Mouse (Mus musculus): ENCODE measurements at regions not wholly inside any gene's neighbourhood (a gene's known extent, or its start where the extent isn't known, plus 50 kb on each side); places are given as distances from the start of the nearest gene placed in this dataset.

- no peak for DNase-seq
- WGBS, result 97% methylated on average over 4 of the region's 4 CpGs
- no peak overlapping the region for H3K27ac ChIP-seq (ENCODE audit: insufficient read depth, low read length)
- H3K4me3 ChIP-seq (replicated peaks; ENCODE audit: insufficient read depth, low read depth, low read length), result no peak overlapping the region
- no peaks in the 10 kb centered on the region for H3K4me1 ChIP-seq (ENCODE audit: control insufficient read depth, insufficient read depth, low read length)
- TF ChIP-seq CTCF (IDR thresholded peaks at IDR 0.05; ENCODE audit: borderline replicate concordance, insufficient read depth, low read depth, low read length), result no peak
- TF ChIP-seq POLR2A (IDR thresholded peaks at IDR 0.05; ENCODE audit: borderline replicate concordance, insufficient read depth, low read length), result no peak
- H3K27me3 ChIP-seq (ENCODE audit: control insufficient read depth, insufficient read depth, low read length), result no peaks in the 10 kb centered on the region
Measured at GRCm38 (mm10) chr3:147252226-147252788, 400.1 kb downstream of the Ttll7 start.

- WGBS, result 77% methylated on average over 6 of the region's 6 CpGs
- H3K27me3 ChIP-seq (ENCODE audit: control insufficient read depth, insufficient read depth, low read length), result no peaks in the 10 kb centered on the region
- no peak overlapping the region for H3K27ac ChIP-seq (ENCODE audit: insufficient read depth, low read length)
- no peak for DNase-seq
- TF ChIP-seq POLR2A (IDR thresholded peaks at IDR 0.05; ENCODE audit: borderline replicate concordance, insufficient read depth, low read length), result no peak
- TF ChIP-seq CTCF (IDR thresholded peaks at IDR 0.05; ENCODE audit: borderline replicate concordance, insufficient read depth, low read depth, low read length), result no peak
- no peak overlapping the region for H3K4me3 ChIP-seq (replicated peaks; ENCODE audit: insufficient read depth, low read depth, low read length)
- no peaks in the 10 kb centered on the region for H3K4me1 ChIP-seq (ENCODE audit: control insufficient read depth, insufficient read depth, low read length)
Measured at GRCm38 (mm10) chr3:147252812-147253211, 400.6 kb downstream of the Ttll7 start.

- H3K27me3 ChIP-seq (ENCODE audit: control insufficient read depth, insufficient read depth, low read length), result no peaks in the 10 kb centered on the region
- no peak overlapping the region for H3K4me3 ChIP-seq (replicated peaks; ENCODE audit: insufficient read depth, low read depth, low read length)
- no peak for DNase-seq
- TF ChIP-seq POLR2A (IDR thresholded peaks at IDR 0.05; ENCODE audit: borderline replicate concordance, insufficient read depth, low read length) (no peak), CTCF (IDR thresholded peaks at IDR 0.05; ENCODE audit: borderline replicate concordance, insufficient read depth, low read depth, low read length) (no peak)
- no peak overlapping the region for H3K27ac ChIP-seq (ENCODE audit: insufficient read depth, low read length)
- 41% methylated on average over 5 of the region's 5 CpGs for WGBS
- H3K4me1 ChIP-seq (ENCODE audit: control insufficient read depth, insufficient read depth, low read length), result no peaks in the 10 kb centered on the region
Measured at GRCm38 (mm10) chr3:147254454-147254853, 402.3 kb downstream of the Ttll7 start.

- H3K27ac ChIP-seq (ENCODE audit: insufficient read depth, low read length), result no peak overlapping the region
- no peaks in the 10 kb centered on the region for H3K4me1 ChIP-seq (ENCODE audit: control insufficient read depth, insufficient read depth, low read length)
- TF ChIP-seq CTCF (IDR thresholded peaks at IDR 0.05; ENCODE audit: borderline replicate concordance, insufficient read depth, low read depth, low read length) (no peak), POLR2A (IDR thresholded peaks at IDR 0.05; ENCODE audit: borderline replicate concordance, insufficient read depth, low read length) (no peak)
- no peak overlapping the region for H3K4me3 ChIP-seq (replicated peaks; ENCODE audit: insufficient read depth, low read depth, low read length)
- H3K27me3 ChIP-seq (ENCODE audit: control insufficient read depth, insufficient read depth, low read length), result no peaks in the 10 kb centered on the region
- 89% methylated on average over 10 of the region's 10 CpGs for WGBS
- DNase-seq, result no peak
Measured at GRCm38 (mm10) chr3:147260958-147261595, 408.9 kb downstream of the Ttll7 start.

GRCm38 (mm10) chr3:147266556-147266955 lies 414.4 kb downstream of the Ttll7 start:
- no peaks in the 10 kb centered on the region for H3K27me3 ChIP-seq (ENCODE audit: control insufficient read depth, insufficient read depth, low read length)
- TF ChIP-seq POLR2A (IDR thresholded peaks at IDR 0.05; ENCODE audit: borderline replicate concordance, insufficient read depth, low read length), result no peak
- TF ChIP-seq CTCF (IDR thresholded peaks at IDR 0.05; ENCODE audit: borderline replicate concordance, insufficient read depth, low read depth, low read length), result no peak
- WGBS, result 65% methylated on average over 5 of the region's 5 CpGs
- H3K4me3 ChIP-seq (replicated peaks; ENCODE audit: insufficient read depth, low read depth, low read length), result no peak overlapping the region
- no peaks in the 10 kb centered on the region for H3K4me1 ChIP-seq (ENCODE audit: control insufficient read depth, insufficient read depth, low read length)
- no peak overlapping the region for H3K27ac ChIP-seq (ENCODE audit: insufficient read depth, low read length)
- DNase-seq, result no peak

GRCm38 (mm10) chr3:147273446-147273845 lies 421.3 kb downstream of the Ttll7 start:
- DNase-seq, result no peak
- no peaks in the 10 kb centered on the region for H3K4me1 ChIP-seq (ENCODE audit: control insufficient read depth, insufficient read depth, low read length)
- TF ChIP-seq POLR2A (IDR thresholded peaks at IDR 0.05; ENCODE audit: borderline replicate concordance, insufficient read depth, low read length), result no peak
- no peak for TF ChIP-seq CTCF (IDR thresholded peaks at IDR 0.05; ENCODE audit: borderline replicate concordance, insufficient read depth, low read depth, low read length)
- H3K27me3 ChIP-seq (ENCODE audit: control insufficient read depth, insufficient read depth, low read length), result no peaks in the 10 kb centered on the region
- no peak overlapping the region for H3K27ac ChIP-seq (ENCODE audit: insufficient read depth, low read length)
- whole genome bisulfite sequencing, result 62% methylated on average over 3 of the region's 3 CpGs
- no peak overlapping the region for H3K4me3 ChIP-seq (replicated peaks; ENCODE audit: insufficient read depth, low read depth, low read length)

- no peak for DNase-seq
- no peaks in the 10 kb centered on the region for H3K27me3 ChIP-seq (ENCODE audit: control insufficient read depth, insufficient read depth, low read length)
- TF ChIP-seq POLR2A (IDR thresholded peaks at IDR 0.05; ENCODE audit: borderline replicate concordance, insufficient read depth, low read length) (no peak), CTCF (IDR thresholded peaks at IDR 0.05; ENCODE audit: borderline replicate concordance, insufficient read depth, low read depth, low read length) (no peak)
- no peak overlapping the region for H3K27ac ChIP-seq (ENCODE audit: insufficient read depth, low read length)
- H3K4me3 ChIP-seq (replicated peaks; ENCODE audit: insufficient read depth, low read depth, low read length), result no peak overlapping the region
- no peaks in the 10 kb centered on the region for H3K4me1 ChIP-seq (ENCODE audit: control insufficient read depth, insufficient read depth, low read length)
Measured at GRCm38 (mm10) chr3:147278602-147279001, 426.4 kb downstream of the Ttll7 start.

- WGBS, result 90% methylated on average over 9 of the region's 9 CpGs
- TF ChIP-seq CTCF (IDR thresholded peaks at IDR 0.05; ENCODE audit: borderline replicate concordance, insufficient read depth, low read depth, low read length) (no peak), POLR2A (IDR thresholded peaks at IDR 0.05; ENCODE audit: borderline replicate concordance, insufficient read depth, low read length) (no peak)
- Histone ChIP-seq H3K4me1 (ENCODE audit: control insufficient read depth, insufficient read depth, low read length) (no peaks in the 10 kb centered on the region), H3K27ac (ENCODE audit: insufficient read depth, low read length) (no peak overlapping the region), H3K4me3 (replicated peaks; ENCODE audit: insufficient read depth, low read depth, low read length) (no peak overlapping the region), H3K27me3 (ENCODE audit: control insufficient read depth, insufficient read depth, low read length) (no peaks in the 10 kb centered on the region)
- no peak for DNase-seq
Measured at GRCm38 (mm10) chr3:147283724-147284123, 431.6 kb downstream of the Ttll7 start.
